Mouse (Mus musculus): ENCODE measurements around the gene Fzr1. TPM values are rescaled to one million over a fixed set of nuclear protein-coding genes. Genes with fewer than 3 reads are reported as not detected.

The Fzr1 gene
- polyA plus RNA-seq, 1 experiment: 47.8 TPM

DNA sequence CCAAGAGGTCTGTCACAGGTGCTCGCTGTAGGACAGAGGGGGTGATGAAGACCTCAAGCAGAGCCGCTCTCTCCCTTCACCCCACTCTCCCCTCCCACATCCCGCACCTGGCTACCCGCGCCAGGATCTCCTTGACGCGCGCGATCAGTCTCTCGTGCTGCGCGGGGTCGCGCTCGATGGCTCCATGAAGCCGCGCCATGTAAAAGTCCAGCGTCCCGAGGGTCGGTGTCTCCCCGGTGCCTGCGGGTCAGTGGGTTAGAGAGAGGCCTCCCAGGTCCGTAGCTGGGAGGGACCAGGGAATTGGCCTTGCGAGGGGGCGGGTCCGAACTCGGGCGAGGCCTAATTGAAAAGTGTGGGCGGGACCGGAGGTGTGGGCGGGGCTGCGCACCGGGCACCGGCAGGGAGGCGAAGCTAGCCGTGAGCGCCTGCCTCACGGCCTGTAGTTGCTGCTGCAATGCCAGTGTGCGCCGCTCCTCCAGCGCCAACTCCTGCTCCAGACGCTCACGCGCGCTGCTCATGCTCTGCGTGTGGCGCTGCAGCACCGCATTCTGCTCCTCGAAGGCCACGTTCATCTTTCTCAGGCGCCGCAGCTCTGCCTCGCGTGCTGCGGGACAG lies 31.8 kb downstream of the Fzr1 start:
- Histone ChIP-seq H3K36me3 (ENCODE audit: control insufficient read depth, insufficient read depth, low read length, poor library complexity, severe bottlenecking) (0 out of 2 replicates have a peak, but pooled peaks cover 3% of the 10 kb centered on the region), H3K27ac (ENCODE audit: insufficient read depth, low read length) (no peak overlapping the region), H3K4me1 (ENCODE audit: control insufficient read depth, insufficient read depth, low read length) (peaks cover 2% of the 10 kb centered on the region), H3K27me3 (ENCODE audit: control insufficient read depth, insufficient read depth, low read length, poor library complexity, severe bottlenecking) (peaks cover 7% of the 10 kb centered on the region), H3K9ac (ENCODE audit: low read depth, poor library complexity, severe bottlenecking) (peak overlapping the region; percentile 1; the same call in 1 of the 2 replicates), H3K9me3 (replicated peaks; ENCODE audit: control insufficient read depth, insufficient read depth, low read length, poor library complexity, severe bottlenecking) (no peaks in the 10 kb centered on the region), H3K4me3 (ENCODE audit: low read depth, low read length) (peak overlapping the region; percentile 46)
- TF ChIP-seq CTCF (IDR thresholded peaks at IDR 0.05; ENCODE audit: low read depth, low read length) (no peak), POLR2A (IDR thresholded peaks at IDR 0.05; ENCODE audit: insufficient read depth, low read length) (peak; percentile 72)

DNA sequence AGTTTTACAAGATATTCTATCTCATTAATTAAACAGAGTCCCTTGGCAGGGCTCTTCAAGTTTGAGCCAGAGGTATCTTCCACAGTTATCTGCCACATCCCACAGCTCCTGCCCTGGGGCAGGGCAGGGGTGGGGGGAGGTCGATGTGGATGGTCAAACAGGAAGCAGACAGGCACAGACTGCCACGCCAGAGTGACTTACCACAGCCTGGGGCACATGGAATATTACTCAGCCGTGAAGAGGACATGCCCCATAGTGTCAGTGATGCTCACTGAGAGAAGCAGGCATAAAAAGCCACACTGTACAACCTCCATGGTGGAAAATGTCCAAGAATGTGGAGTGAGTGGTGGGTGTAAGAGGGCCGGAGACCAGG lies 33.2 kb downstream of the Fzr1 start:
- Histone ChIP-seq H3K9ac (ENCODE audit: low read depth, poor library complexity, severe bottlenecking) (no peak overlapping the region), H3K4me1 (ENCODE audit: control insufficient read depth, insufficient read depth, low read length) (peaks cover 8% of the 10 kb centered on the region), H3K27ac (ENCODE audit: insufficient read depth, low read length) (no peak overlapping the region), H3K27me3 (ENCODE audit: control insufficient read depth, insufficient read depth, low read length, poor library complexity, severe bottlenecking) (peaks cover 7% of the 10 kb centered on the region), H3K36me3 (ENCODE audit: control insufficient read depth, insufficient read depth, low read length, poor library complexity, severe bottlenecking) (0 out of 2 replicates have a peak, but pooled peaks cover 3% of the 10 kb centered on the region), H3K4me3 (ENCODE audit: low read depth, low read length) (no peak overlapping the region), H3K9me3 (replicated peaks; ENCODE audit: control insufficient read depth, insufficient read depth, low read length, poor library complexity, severe bottlenecking) (no peaks in the 10 kb centered on the region)
- TF ChIP-seq EP300 (IDR thresholded peaks at IDR 0.05; ENCODE audit: insufficient read depth, low read depth, low read length): no peak
- TF ChIP-seq CTCF (IDR thresholded peaks at IDR 0.05; ENCODE audit: low read depth, low read length): no peak
- no peak for TF ChIP-seq POLR2A (IDR thresholded peaks at IDR 0.05; ENCODE audit: insufficient read depth, low read length)

DNA sequence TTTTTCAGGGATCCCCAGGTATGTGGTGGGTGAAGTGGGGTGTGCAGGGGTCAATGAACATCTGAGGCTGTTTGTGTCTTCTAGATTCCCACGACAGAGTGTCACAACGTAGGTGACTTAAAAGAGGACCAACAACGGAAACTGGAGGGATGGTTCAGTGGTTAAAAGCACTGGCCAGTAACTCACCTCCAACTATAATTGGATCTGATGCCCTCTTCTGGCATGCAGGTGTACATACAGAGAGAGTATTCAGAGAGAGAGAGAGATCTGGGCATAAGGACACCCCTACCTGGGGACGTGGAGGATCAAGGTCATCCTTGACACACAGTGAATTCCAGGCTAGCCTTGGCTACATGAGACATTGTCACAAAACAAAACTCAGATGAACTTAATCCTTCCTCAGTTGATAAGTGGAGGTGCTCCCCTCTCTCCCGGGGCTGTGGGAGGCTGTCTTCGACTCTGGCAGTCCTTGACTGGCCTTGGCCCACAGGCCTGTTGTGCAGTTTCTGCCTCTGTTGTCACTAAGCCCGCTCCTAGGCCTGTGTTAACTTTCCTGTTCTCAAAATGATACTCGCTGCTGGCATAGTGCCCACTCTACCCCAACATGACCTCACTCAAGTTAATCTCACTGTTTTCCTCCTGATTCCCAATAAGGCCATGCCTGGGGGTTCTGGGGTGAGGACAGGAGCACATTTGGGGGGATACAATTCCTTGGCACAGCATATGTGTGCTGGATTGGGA lies 33.7 kb downstream of the Fzr1 start:
- Histone ChIP-seq H3K9ac (ENCODE audit: low read depth, poor library complexity, severe bottlenecking) (no peak overlapping the region), H3K4me3 (ENCODE audit: low read depth, low read length) (no peak overlapping the region), H3K4me1 (ENCODE audit: control insufficient read depth, insufficient read depth, low read length) (peaks cover 11% of the 10 kb centered on the region), H3K9me3 (replicated peaks; ENCODE audit: control insufficient read depth, insufficient read depth, low read length, poor library complexity, severe bottlenecking) (no peaks in the 10 kb centered on the region), H3K27ac (ENCODE audit: insufficient read depth, low read length) (no peak overlapping the region), H3K36me3 (ENCODE audit: control insufficient read depth, insufficient read depth, low read length, poor library complexity, severe bottlenecking) (0 out of 2 replicates have a peak, but pooled peaks cover 3% of the 10 kb centered on the region), H3K27me3 (ENCODE audit: control insufficient read depth, insufficient read depth, low read length, poor library complexity, severe bottlenecking) (peaks cover 7% of the 10 kb centered on the region)
- TF ChIP-seq CTCF (IDR thresholded peaks at IDR 0.05; ENCODE audit: low read depth, low read length) (no peak), EP300 (IDR thresholded peaks at IDR 0.05; ENCODE audit: insufficient read depth, low read depth, low read length) (no peak), POLR2A (IDR thresholded peaks at IDR 0.05; ENCODE audit: insufficient read depth, low read length) (no peak)

DNA sequence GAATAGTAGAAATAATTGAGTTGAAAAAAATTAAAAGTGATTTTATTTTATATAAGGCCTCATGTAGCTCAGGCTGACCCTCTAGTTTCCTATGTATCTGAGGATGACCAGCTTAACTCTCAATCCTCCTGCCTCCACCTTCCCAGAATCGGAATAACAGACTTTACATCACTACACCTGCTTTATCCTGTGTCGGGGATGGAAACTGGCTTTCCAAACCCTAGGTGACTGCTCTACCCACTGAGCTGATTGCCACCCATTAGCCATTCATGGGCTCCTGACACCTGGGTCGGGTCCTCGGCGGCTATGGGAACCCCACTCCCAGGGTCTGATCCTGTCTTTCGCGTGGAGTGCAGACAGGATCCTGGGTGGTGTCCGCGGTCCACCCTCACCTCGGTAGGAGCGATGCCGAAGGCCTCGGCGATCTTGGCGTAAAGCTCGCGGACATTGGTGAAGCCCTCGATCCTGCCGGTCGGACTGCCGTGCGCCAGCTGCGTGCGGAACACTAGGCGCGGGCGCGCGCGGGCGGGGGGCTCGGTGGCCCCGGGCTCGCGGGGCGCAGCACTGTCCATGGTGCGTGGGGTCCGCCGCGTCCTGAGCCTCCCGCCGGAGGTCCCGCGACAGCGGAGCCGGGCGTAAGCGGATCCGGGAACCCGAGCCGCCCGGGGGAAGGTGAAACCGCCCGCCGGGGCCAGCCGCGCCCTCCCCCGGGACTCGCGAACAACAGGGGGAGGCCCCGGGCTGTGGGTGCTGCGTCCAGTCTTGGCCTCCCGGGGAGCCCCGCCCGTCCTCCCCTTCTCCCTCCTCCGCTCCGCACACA lies 35.4 kb downstream of the Fzr1 start, which contains the start of gene Gipc3:
TSS of gene Gipc3 (minus strand) at position 581 of the 820 bp plus-strand sequence.
- Histone ChIP-seq H3K27me3 (ENCODE audit: control insufficient read depth, insufficient read depth, low read length, poor library complexity, severe bottlenecking) (peaks cover 7% of the 10 kb centered on the region), H3K4me3 (ENCODE audit: low read depth, low read length) (peak within 1 kb of the TSS; percentile 52), H3K9ac (ENCODE audit: low read depth, poor library complexity, severe bottlenecking) (peak within 1 kb of the TSS; percentile 60), H3K36me3 (ENCODE audit: control insufficient read depth, insufficient read depth, low read length, poor library complexity, severe bottlenecking) (no peaks in the 10 kb centered on the region), H3K4me1 (ENCODE audit: control insufficient read depth, insufficient read depth, low read length) (peaks cover 9% of the 10 kb centered on the region), H3K27ac (ENCODE audit: insufficient read depth, low read length) (no peak within 1 kb of the TSS), H3K9me3 (replicated peaks; ENCODE audit: control insufficient read depth, insufficient read depth, low read length, poor library complexity, severe bottlenecking) (no peaks in the 10 kb centered on the region)
- TF ChIP-seq CTCF (IDR thresholded peaks at IDR 0.05; ENCODE audit: low read depth, low read length): no peak
- no peak for TF ChIP-seq POLR2A (IDR thresholded peaks at IDR 0.05; ENCODE audit: insufficient read depth, low read length)
- no peak for TF ChIP-seq EP300 (IDR thresholded peaks at IDR 0.05; ENCODE audit: insufficient read depth, low read depth, low read length)

DNA sequence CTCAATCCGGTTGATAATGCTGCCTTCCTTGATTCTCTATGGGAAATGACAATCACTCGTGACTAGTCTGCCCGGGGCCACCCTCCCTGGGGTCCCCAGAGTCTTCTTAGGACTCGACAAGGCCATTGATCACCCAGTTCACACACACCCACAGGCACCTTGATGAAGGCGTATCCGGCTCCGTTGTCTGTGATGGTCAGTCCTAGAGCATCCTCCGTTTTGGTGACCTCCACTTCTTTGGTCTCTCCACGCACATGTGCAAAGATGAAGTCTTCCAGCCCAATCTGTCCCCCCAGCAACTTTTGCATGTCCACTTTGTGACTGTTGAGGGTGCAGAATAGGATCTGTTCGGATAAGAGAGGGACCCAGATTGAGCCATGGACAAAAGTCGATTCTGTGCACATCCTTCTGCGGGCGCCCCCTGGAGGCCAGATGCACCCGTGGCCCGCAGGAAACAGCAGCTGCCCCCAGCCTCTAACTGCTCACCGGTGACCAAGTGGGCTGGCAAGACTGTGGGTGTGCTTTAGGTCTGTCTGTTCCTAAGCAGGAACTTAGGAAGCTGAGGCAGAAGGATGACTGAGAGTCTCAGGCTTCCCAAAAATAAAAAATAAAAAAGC lies 36.9 kb downstream of the Fzr1 start:
- TF ChIP-seq CTCF (IDR thresholded peaks at IDR 0.05; ENCODE audit: low read depth, low read length) (peak; percentile 82), POLR2A (IDR thresholded peaks at IDR 0.05; ENCODE audit: insufficient read depth, low read length) (no peak), EP300 (IDR thresholded peaks at IDR 0.05; ENCODE audit: insufficient read depth, low read depth, low read length) (no peak)

More for the DNA sequence above, 36.9 kb downstream of the Fzr1 start:
- Histone ChIP-seq H3K27ac (ENCODE audit: insufficient read depth, low read length) (peak overlapping the region; percentile 86), H3K9me3 (replicated peaks; ENCODE audit: control insufficient read depth, insufficient read depth, low read length, poor library complexity, severe bottlenecking) (no peaks in the 10 kb centered on the region), H3K4me1 (ENCODE audit: control insufficient read depth, insufficient read depth, low read length) (peaks cover 9% of the 10 kb centered on the region), H3K27me3 (ENCODE audit: control insufficient read depth, insufficient read depth, low read length, poor library complexity, severe bottlenecking) (peaks cover 7% of the 10 kb centered on the region), H3K36me3 (ENCODE audit: control insufficient read depth, insufficient read depth, low read length, poor library complexity, severe bottlenecking) (no peaks in the 10 kb centered on the region), H3K4me3 (ENCODE audit: low read depth, low read length) (no peak overlapping the region), H3K9ac (ENCODE audit: low read depth, poor library complexity, severe bottlenecking) (peak overlapping the region; percentile 43)
